Mouse (Mus musculus): ENCODE measurements around the gene Mid1. TPM values are rescaled to one million over a fixed set of nuclear protein-coding genes. Genes with fewer than 3 reads are reported as not detected.
"Not testable (repeated sequence)": the region's sequence is repeated elsewhere in the genome, so short reads cannot be mapped to it uniquely, and the experiment has no call there.

Mid1 gene
- polyA plus RNA-seq, 1 experiment from 2014 or later: 4.8 TPM

DNA sequence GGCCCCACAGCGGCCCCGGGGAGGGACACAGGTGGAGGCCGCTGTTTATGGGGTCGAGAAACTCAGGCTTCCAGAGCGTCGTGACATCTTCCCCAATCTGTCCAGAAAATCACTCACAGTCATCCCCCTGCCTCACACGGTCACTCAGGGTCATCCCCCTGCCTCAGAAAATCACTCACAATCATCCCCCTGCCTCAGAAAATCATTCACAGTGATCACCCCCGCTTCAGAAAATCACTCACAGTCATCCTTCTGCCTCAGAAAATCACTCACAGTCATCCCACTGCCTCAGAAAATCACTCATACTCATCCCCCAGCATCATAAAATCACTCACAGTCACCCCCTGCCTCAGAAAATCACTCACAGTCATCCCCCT, 304.2 kb downstream of the Mid1 start:
- not testable (repeated sequence) for H3K4me1 ChIP-seq (replicated peaks; ENCODE audit: control insufficient read depth, insufficient read depth, low read length); H3K27me3 ChIP-seq (ENCODE audit: control insufficient read depth, insufficient read depth, low read depth, low read length); H3K4me3 ChIP-seq (ENCODE audit: low read length); H3K4me2 ChIP-seq (ENCODE audit: low read depth, low read length); H3K9ac ChIP-seq (ENCODE audit: low read length); H3K27ac ChIP-seq (ENCODE audit: low read length)
- WGBS: 86% methylated on average over 8 of the region's 8 CpGs
- peak; percentile 2 for ATAC-seq (ENCODE audit: low read depth)
- Histone ChIP-seq H3K9me3 (ENCODE audit: control insufficient read depth, low read length) (peaks cover 42% of the 10 kb centered on the region), H3K36me3 (ENCODE audit: control insufficient read depth, insufficient read depth, low read length) (peaks cover 45% of the 10 kb centered on the region)

DNA sequence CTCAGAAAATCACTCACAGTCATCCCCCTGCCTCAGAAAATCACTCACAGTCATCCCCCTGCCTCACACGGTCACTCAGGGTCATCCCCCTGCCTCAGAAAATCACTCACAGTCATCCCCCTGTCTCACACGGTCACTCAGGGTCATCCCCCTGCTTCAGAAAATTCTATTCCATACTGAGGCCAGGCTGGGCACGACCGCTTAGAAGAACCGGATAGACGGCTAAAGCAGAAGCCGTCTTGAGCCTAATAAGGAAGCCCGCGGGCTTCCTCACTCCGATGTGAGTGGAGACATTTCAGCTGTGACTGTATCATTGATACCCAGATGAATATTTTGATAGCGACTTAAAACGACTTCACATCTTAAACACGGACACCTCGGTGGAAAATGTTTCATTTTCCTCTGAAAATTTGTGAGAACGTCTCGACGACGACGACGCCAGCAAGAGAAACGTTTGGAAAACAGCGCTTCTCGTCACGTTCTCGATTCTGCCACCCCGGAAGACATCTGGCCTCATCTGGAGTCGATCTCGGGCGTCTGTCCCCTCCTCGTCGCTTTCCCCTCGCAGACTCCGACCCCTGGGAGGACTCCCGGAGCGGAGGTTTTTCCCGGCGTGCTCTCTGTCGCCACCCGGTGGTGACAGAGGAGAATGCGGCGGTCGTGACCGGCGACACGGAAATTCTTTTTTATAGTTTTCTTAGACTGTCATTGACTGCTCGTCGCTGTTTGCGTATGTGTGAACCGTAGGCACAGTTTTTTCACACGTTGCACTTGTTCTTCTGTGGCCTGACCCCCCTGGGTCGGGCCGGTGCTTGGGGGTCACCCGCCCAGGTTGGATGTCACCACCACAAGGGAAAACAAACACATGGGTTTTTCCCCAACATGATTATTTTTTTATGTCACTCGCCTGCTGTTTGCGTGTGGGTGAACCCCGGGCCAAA, 305.0 kb downstream of the Mid1 start:
- not testable (repeated sequence) for H3K4me1 ChIP-seq (replicated peaks; ENCODE audit: control insufficient read depth, insufficient read depth, low read length); H3K4me3 ChIP-seq (ENCODE audit: low read length); H3K4me2 ChIP-seq (ENCODE audit: low read depth, low read length); H3K27ac ChIP-seq (ENCODE audit: low read length); H3K27me3 ChIP-seq (ENCODE audit: control insufficient read depth, insufficient read depth, low read depth, low read length); ATAC-seq (ENCODE audit: low read depth); H3K9ac ChIP-seq (ENCODE audit: low read length)
- Histone ChIP-seq H3K36me3 (ENCODE audit: control insufficient read depth, insufficient read depth, low read length) (peaks cover 38% of the 10 kb centered on the region), H3K9me3 (ENCODE audit: control insufficient read depth, low read length) (peaks cover 42% of the 10 kb centered on the region)
- WGBS: 78% methylated on average over 56 of the region's 56 CpGs

DNA sequence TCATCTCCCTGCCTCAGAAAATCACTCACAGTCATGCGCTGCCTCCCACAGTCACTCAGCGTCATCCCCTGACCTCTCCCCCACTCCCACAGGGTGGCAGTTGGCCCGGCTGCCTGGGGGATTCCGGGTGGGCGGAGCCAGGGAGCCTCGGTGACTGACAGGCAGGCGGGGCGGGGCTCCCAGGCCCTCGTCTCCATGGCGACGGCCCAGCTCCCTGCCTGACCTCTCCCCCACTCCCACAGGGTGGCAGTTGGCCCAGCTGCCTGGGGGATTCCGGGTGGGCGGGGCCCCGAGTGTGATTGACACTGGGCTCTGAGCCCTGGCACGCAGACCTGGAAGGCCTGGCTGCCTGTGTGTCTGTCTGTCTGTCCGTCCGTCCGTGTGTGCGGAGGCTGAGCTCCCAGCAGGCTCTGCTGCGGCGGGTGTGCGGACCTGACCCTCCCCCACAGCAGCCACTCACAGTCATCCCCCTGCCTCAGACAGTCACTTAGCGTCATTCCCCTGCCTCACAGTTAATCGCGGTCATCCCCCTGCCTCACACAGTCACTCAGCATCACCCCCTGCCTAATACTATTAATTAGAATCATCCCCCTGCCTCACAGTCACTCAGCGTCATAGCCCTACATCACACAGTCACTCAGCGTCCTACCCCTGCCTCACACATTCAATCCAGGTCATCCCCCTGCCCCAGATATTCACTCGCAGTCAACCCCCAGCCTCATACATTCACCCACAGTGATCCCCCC, 306.3 kb downstream of the Mid1 start:
- 10% methylated on average over 11 of the region's 28 CpGs for WGBS
- peak; percentile 62 for ATAC-seq (ENCODE audit: low read depth)
- not testable (repeated sequence) for H3K9ac ChIP-seq (ENCODE audit: low read length); H3K27me3 ChIP-seq (ENCODE audit: control insufficient read depth, insufficient read depth, low read depth, low read length); H3K27ac ChIP-seq (ENCODE audit: low read length); H3K4me2 ChIP-seq (ENCODE audit: low read depth, low read length); H3K4me3 ChIP-seq (ENCODE audit: low read length); H3K4me1 ChIP-seq (replicated peaks; ENCODE audit: control insufficient read depth, insufficient read depth, low read length)
- Histone ChIP-seq H3K36me3 (ENCODE audit: control insufficient read depth, insufficient read depth, low read length) (peaks cover 30% of the 10 kb centered on the region), H3K9me3 (ENCODE audit: control insufficient read depth, low read length) (peaks cover 37% of the 10 kb centered on the region)

DNA sequence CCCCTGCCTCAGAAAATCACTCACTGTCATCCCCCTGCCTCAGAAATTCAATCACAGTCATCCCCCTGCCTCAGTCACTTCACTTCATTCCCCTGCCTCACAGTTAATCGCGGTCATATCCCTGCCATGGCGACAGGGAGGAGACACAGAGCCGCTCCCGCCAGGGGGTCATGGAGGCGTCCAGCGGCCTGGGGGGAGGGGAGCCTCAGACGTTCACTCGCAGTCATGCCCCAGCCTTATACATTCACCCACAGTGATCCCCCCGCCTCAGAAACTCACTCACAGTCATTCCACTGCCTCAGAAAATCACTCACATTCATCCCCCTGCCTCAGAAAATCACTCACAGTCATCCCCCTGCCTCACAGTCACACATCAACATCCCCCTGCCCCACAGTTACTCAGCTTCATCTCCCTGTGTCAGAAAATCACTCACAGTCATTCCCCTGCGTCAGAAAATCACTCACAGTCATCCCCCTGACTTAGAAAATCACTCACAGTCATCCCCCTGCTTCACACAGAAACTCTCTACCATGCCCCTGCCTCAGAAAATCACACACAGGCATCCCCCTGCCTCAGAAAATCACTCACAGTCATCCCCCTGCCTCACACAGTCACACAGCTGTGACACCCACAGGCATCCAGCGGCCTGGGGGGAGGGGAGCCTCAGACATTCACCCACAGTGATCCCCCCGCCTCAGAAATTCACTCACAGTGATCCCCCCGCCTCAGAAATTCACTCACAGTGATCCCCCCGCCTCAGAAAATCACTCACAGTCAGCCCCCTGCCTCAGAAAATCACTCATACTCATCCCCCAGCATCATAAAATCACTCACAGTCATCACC, 307.3 kb downstream of the Mid1 start:
- not testable (repeated sequence) for H3K4me1 ChIP-seq (replicated peaks; ENCODE audit: control insufficient read depth, insufficient read depth, low read length); H3K4me2 ChIP-seq (ENCODE audit: low read depth, low read length); H3K27me3 ChIP-seq (ENCODE audit: control insufficient read depth, insufficient read depth, low read depth, low read length); H3K4me3 ChIP-seq (ENCODE audit: low read length); H3K27ac ChIP-seq (ENCODE audit: low read length); H3K9ac ChIP-seq (ENCODE audit: low read length); ATAC-seq (ENCODE audit: low read depth)
- WGBS: 10% methylated on average over 9 of the region's 15 CpGs
- Histone ChIP-seq H3K9me3 (ENCODE audit: control insufficient read depth, low read length) (peaks cover 31% of the 10 kb centered on the region), H3K36me3 (ENCODE audit: control insufficient read depth, insufficient read depth, low read length) (peaks cover 24% of the 10 kb centered on the region)

DNA sequence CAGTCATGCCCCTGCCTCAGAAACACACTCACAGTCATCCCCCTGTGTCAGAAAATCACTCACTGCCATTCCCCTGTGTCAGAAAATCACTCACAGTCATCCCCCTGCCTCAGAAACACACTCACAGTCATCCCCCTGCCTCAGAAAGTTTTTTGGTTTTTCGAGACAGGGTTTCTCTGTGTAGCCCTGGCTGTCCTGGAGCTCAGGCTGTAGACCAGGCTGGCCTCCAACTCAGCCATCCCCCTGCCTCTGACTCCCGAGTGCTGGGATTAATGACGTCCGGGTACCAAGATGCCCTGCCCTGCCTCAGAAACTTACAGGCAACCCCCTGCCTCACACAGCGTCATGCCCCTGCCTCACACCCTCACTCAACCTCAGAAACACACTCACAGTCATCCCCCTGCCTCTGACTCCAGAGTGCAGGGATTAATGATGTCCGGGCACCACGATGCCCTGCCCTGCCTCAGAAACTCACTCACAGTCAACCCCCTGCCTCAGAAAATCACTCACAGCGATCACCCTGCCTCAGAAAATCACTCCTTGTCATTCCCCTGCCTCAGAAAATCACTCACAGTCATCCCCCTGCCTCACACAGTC, 308.1 kb downstream of the Mid1 start:
- not testable (repeated sequence) for H3K27ac ChIP-seq (ENCODE audit: low read length); H3K4me3 ChIP-seq (ENCODE audit: low read length); H3K27me3 ChIP-seq (ENCODE audit: control insufficient read depth, insufficient read depth, low read depth, low read length); ATAC-seq (ENCODE audit: low read depth); H3K4me2 ChIP-seq (ENCODE audit: low read depth, low read length); H3K4me1 ChIP-seq (replicated peaks; ENCODE audit: control insufficient read depth, insufficient read depth, low read length); H3K9ac ChIP-seq (ENCODE audit: low read length)
- WGBS: 74% methylated on average over 3 of the region's 8 CpGs
- Histone ChIP-seq H3K9me3 (ENCODE audit: control insufficient read depth, low read length) (peaks cover 28% of the 10 kb centered on the region), H3K36me3 (ENCODE audit: control insufficient read depth, insufficient read depth, low read length) (peaks cover 19% of the 10 kb centered on the region)

DNA sequence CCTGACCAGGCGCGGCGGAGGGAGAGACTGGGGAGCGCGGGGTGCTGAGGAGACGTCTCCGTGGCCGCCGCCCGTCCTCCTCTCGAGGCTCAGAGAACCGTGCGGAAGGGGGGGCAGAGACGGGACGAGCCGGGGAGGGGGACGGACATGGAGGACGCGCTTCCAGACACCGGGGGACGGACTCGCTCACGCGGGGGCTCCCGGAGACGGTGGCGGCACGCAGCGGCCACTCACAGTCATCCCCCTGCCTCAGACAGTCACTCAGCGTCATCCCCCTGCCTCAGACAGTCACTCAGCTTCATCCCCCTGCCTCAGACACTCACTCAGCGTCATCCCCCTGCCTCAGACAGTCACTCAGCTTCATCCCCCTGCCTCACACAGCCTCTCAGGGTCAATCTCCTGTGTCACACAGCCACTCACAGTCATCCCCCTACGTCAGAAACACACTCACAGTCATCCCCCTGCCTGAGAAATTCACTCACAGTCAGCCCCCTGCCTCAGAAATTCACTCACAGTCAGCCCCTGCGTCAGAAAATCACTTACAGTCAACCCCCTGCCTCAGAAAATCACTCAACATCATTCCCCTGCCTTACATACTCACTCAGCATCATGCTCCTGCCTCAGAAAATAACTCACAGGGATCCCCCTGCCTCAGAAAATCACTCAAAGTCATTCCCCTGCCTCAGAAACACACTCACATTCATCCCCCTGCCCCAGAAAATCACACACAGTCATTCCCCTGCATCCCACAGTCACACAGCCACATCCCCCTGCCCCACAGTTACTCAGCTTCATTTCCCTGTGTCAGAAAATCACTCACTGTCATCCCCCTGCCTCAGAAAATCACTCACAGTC, 309.2 kb downstream of the Mid1 start:
- WGBS: 40% methylated on average over 1 of the region's 33 CpGs
- H3K4me2 ChIP-seq (ENCODE audit: low read depth, low read length); H3K4me1 ChIP-seq (replicated peaks; ENCODE audit: control insufficient read depth, insufficient read depth, low read length); H3K9ac ChIP-seq (ENCODE audit: low read length); ATAC-seq (ENCODE audit: low read depth); H3K27ac ChIP-seq (ENCODE audit: low read length); H3K4me3 ChIP-seq (ENCODE audit: low read length); H3K27me3 ChIP-seq (ENCODE audit: control insufficient read depth, insufficient read depth, low read depth, low read length): not testable (repeated sequence)
- Histone ChIP-seq H3K36me3 (ENCODE audit: control insufficient read depth, insufficient read depth, low read length) (peaks cover 10% of the 10 kb centered on the region), H3K9me3 (ENCODE audit: control insufficient read depth, low read length) (peaks cover 21% of the 10 kb centered on the region)

DNA sequence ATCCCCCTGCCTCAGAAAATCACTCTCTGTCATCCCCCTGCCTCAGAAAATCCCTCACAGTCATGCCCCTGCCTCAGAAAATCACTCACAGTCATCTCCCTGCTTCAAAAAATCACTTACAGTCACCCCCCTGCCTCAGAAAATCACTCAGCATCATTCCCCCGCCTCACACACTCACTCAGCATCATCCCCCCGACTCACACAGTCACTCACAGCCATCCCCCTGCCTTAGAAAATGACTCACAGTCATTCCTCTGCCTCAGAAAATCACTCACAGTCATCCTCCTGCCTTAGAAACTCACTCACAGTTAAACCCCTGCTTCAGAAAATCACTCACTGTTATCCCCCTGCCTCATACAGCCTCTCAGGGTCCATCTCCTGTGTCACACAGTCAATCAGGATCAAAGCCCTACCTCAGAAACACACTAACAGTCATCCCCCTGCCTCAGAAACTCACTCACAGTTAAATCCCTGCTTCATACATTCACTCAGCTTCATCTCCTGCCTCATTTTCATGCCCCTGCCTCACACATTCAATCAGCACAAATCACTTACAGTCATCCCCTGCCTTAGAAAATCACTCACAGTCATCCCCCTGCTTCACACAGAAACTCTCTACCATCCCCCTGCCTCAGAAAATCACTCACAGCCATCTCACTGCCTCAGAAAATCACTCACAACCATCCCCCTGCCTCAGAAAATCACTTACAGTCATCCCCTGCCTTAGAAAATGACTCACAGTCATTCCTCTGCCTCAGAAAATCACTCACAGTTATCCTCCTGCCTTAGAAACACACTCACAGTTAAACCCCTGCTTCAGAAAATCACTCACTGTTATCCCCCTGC, 310.1 kb downstream of the Mid1 start:
- H3K4me3 ChIP-seq (ENCODE audit: low read length); H3K4me1 ChIP-seq (replicated peaks; ENCODE audit: control insufficient read depth, insufficient read depth, low read length); H3K36me3 ChIP-seq (ENCODE audit: control insufficient read depth, insufficient read depth, low read length); H3K27ac ChIP-seq (ENCODE audit: low read length); H3K4me2 ChIP-seq (ENCODE audit: low read depth, low read length); ATAC-seq (ENCODE audit: low read depth); H3K27me3 ChIP-seq (ENCODE audit: control insufficient read depth, insufficient read depth, low read depth, low read length); H3K9ac ChIP-seq (ENCODE audit: low read length): not testable (repeated sequence)
- 25% methylated on average over 2 of the region's 2 CpGs for WGBS
- peaks cover 17% of the 10 kb centered on the region for H3K9me3 ChIP-seq (ENCODE audit: control insufficient read depth, low read length)
